Comparison of ENCODE assay signal across 8 mouse cellular contexts in the genomic region with DNA sequence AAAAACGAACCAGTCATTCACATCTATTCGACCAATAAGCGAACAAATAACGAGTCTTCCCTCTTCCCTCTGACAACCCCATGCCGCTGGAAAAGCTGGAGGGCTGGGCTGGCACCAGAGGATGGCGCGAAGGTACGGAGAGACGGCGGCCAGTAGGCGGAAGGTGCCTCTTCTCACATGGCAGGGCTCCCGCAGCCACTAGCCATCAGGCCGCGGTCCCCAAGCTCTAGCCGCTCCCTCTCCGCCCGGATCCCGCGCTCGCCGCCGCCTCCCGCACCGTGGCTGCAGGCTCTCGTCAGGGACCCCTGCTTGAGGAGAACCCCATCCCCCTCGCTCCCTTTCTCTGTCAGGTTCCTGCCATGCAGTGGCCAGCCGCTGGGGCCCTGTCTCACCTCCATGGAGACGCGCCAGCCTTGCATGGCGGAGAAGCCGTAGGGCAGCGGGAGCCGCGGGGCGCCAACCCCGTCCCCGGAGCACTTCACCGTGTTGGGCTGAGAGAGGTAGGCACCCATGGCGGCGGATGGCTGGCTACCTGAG. TPM values are rescaled to one million over a fixed set of nuclear protein-coding genes. Genes with fewer than 3 reads are reported as not detected.
A peak's percentile ranks its signal among the peaks of the same experiment; 100 is the strongest.
DNase-seq lines count a peak whose midpoint lies in the region; ATAC-seq and TF ChIP-seq lines count a peak whose summit lies in the region.

No protein-coding gene starts in this region.

- intact Hi-C loops in gastrocnemius, adult 2 months (cut with DNase I): loop anchor here (2.0 to 5.0 kb wide), 4 partner anchors 17 to 107 kb away; partner anchors contain the start of genes Gm9970, Gtf3c2, Nrbp1 and Zfp513
- intact Hi-C loops in gastrocnemius, postnatal 36 days (cut with DNase I): loop anchor here (2.0 to 5.0 kb wide), 2 partner anchors 21 to 107 kb away; partner anchors contain the start of genes Gm9970 and Nrbp1

- H3K36me3 ChIP-seq in E14TG2a.4 (ENCODE audit: insufficient read depth, low read length): peaks cover 13% of the 10 kb centered on the region; the same call in 1 of the 2 replicates
- H3K36me3 ChIP-seq in liver, adult 2 months (ENCODE audit: control insufficient read depth, insufficient read depth, low read length): no peaks in the 10 kb centered on the region
- no peaks in the 10 kb centered on the region for H3K36me3 ChIP-seq in midbrain, postnatal 0 days (ENCODE audit: insufficient read depth, low read length)

- peaks cover 10% of the 10 kb centered on the region; the same call in 1 of the 2 replicates for H3K79me2 ChIP-seq in liver, adult 2 months (ENCODE audit: control insufficient read depth, insufficient read depth, low read length)

- H3K4me1 ChIP-seq in E14TG2a.4 (replicated peaks; ENCODE audit: low read depth, low read length): peaks cover 35% of the 10 kb centered on the region
- H3K4me1 ChIP-seq in liver, adult 2 months (ENCODE audit: control insufficient read depth, insufficient read depth, low read length): peaks cover 10% of the 10 kb centered on the region
- H3K4me1 ChIP-seq in midbrain, postnatal 0 days (ENCODE audit: insufficient read depth, low read length): no peaks in the 10 kb centered on the region

- H3K4me3 ChIP-seq in gastrocnemius, adult 2 months: peak overlapping the region; percentile 98
- H3K4me3 ChIP-seq in E14TG2a.4 (replicated peaks; ENCODE audit: low read length): peak overlapping the region; percentile 100
- peak overlapping the region; percentile 76 for H3K4me3 ChIP-seq in liver, adult 2 months (ENCODE audit: insufficient read depth, low read depth, low read length)
- H3K4me3 ChIP-seq in midbrain, postnatal 0 days (ENCODE audit: low read depth, low read length): peak overlapping the region; percentile 98

- TF ChIP-seq CTCF in gastrocnemius, adult 2 months (IDR thresholded peaks at IDR 0.05): no peak
- no peak for TF ChIP-seq CTCF in E14TG2a.4 (conservative IDR thresholded peaks at IDR 0.05; ENCODE audit: low read length)
- TF ChIP-seq CTCF in liver, adult 2 months (IDR thresholded peaks at IDR 0.05; ENCODE audit: low read depth, low read length): no peak
- no peak; the same call in 1 of the 2 replicates for TF ChIP-seq CTCF in midbrain, postnatal 0 days (IDR thresholded peaks at IDR 0.05)

- peak overlapping the region; percentile 96 for H3K27ac ChIP-seq in gastrocnemius, adult 2 months
- peak overlapping the region; percentile 64 for H3K27ac ChIP-seq in liver, adult 2 months (replicated peaks; ENCODE audit: insufficient read depth, low read depth, low read length)
- peak overlapping the region; percentile 96 for H3K27ac ChIP-seq in midbrain, postnatal 0 days (ENCODE audit: low read depth, low read length)

- no peaks in the 10 kb centered on the region for H3K9me3 ChIP-seq in E14TG2a.4 (ENCODE audit: low read length)
- H3K9me3 ChIP-seq in midbrain, postnatal 0 days (ENCODE audit: low read length): no peaks in the 10 kb centered on the region

- peak overlapping the region; percentile 89 for H3K9ac ChIP-seq in liver, adult 2 months (ENCODE audit: low read depth, low read length)
- H3K9ac ChIP-seq in midbrain, postnatal 0 days (replicated peaks; ENCODE audit: low read length, poor library complexity, severe bottlenecking): peak overlapping the region; percentile 90

- peak; percentile 71 for ATAC-seq in midbrain, postnatal 0 days (ENCODE audit: low FRiP score)

- peak overlapping the region; percentile 78 for H3K4me2 ChIP-seq in midbrain, postnatal 0 days (ENCODE audit: low read depth, low read length, poor library complexity, severe bottlenecking)

- peak; percentile 76 for DNase-seq in gastrocnemius, adult 2 months
- no peak for DNase-seq in gastrocnemius, postnatal 36 days
- DNase-seq in embryo, embryonic 11.5 days (ENCODE audit: low read depth, low spot score): peak; percentile 38
- DNase-seq in heart, postnatal 4 days: peak; percentile 70
- DNase-seq in liver, adult 2 months (ENCODE audit: extremely low read depth, low read depth, low spot score): no peak
- DNase-seq in midbrain, postnatal 0 days (ENCODE audit: low spot score): peak; percentile 61
- no peak for DNase-seq in thymus, postnatal 14 days

- WGBS in liver, adult 2 months: under 1% methylated on average over 40 of the region's 40 CpGs
- under 1% methylated on average over 30 of the region's 40 CpGs for WGBS in midbrain, postnatal 0 days

- H3K27me3 ChIP-seq in E14TG2a.4 (ENCODE audit: insufficient read depth, low read length): no peaks in the 10 kb centered on the region
- H3K27me3 ChIP-seq in liver, adult 2 months (ENCODE audit: control insufficient read depth, insufficient read depth, low read length): no peaks in the 10 kb centered on the region
- H3K27me3 ChIP-seq in midbrain, postnatal 0 days (ENCODE audit: insufficient read depth, low read length): no peaks in the 10 kb centered on the region

- TF ChIP-seq POLR2A in liver, adult 2 months (IDR thresholded peaks at IDR 0.05; ENCODE audit: extremely low read depth, insufficient read depth, low read length): 0 out of 2 replicates have a peak, but pooled peaks have one; percentile 4

RNA-seq across cellular contexts. Expression of gene Ppm1g, which starts 0.5 kb away (rescaled TPM):
- 10 to 100 TPM; 41.1 to 45.7 TPM for total RNA-seq in gastrocnemius, adult 2 months (2021)
- total RNA-seq in gastrocnemius, postnatal 36 days (2021): 10 to 100 TPM; 33.9 to 47.2 TPM
- 10 to 100 TPM; 94.7 to 97.0 TPM for total RNA-seq in heart, postnatal 4 days (2021)
- 19.7 and 23.5 TPM in 2 replicates for total RNA-seq in liver, adult 2 months (2014; rRNA removed)
- 31.6 and 32.3 TPM in 2 replicates for polyA plus RNA-seq in liver, adult 2 months (2012; rRNA removed)
- 87.0 and 95.6 TPM in 2 replicates for total RNA-seq in midbrain, postnatal 0 days (2014; rRNA removed)
- polyA plus RNA-seq in midbrain, postnatal 0 days (2015; fragmentation: Nextera tagmentation; extraction: Ambion mirVana): 170 and 183 TPM in 2 replicates

RNA-seq across cellular contexts. Expression of gene Zfp513, which starts 17.9 kb away (rescaled TPM):
- total RNA-seq in gastrocnemius, adult 2 months (2021): 1 to 10 TPM; 6.2 to 7.1 TPM
- total RNA-seq in gastrocnemius, postnatal 36 days (2021): 1 to 10 TPM; 5.1 to 5.8 TPM
- 10 to 100 TPM; 13.7 to 14.4 TPM for total RNA-seq in heart, postnatal 4 days (2021)
- 3.1 and 4.2 TPM in 2 replicates for total RNA-seq in liver, adult 2 months (2014; rRNA removed)
- polyA plus RNA-seq in liver, adult 2 months (2012; rRNA removed): 17.6 and 27.6 TPM in 2 replicates
- total RNA-seq in midbrain, postnatal 0 days (2014; rRNA removed): 6.4 and 10.9 TPM in 2 replicates
- polyA plus RNA-seq in midbrain, postnatal 0 days (2015; fragmentation: Nextera tagmentation; extraction: Ambion mirVana): 11.1 and 13.0 TPM in 2 replicates

RNA-seq across cellular contexts. Expression of gene Nrbp1, which starts 20.7 kb away (rescaled TPM):
- total RNA-seq in gastrocnemius, adult 2 months (2021): 10 to 100 TPM; 51.3 to 58.5 TPM
- 10 to 100 TPM; 51.1 to 60.0 TPM for total RNA-seq in gastrocnemius, postnatal 36 days (2021)
- total RNA-seq in heart, postnatal 4 days (2021): 10 to 100 TPM; 88.1 to 90.0 TPM
- total RNA-seq in liver, adult 2 months (2014; rRNA removed): 43.8 and 51.5 TPM in 2 replicates
- 97.8 and 112 TPM in 2 replicates for polyA plus RNA-seq in liver, adult 2 months (2012; rRNA removed)
- 120 and 126 TPM in 2 replicates for total RNA-seq in midbrain, postnatal 0 days (2014; rRNA removed)
- 138 and 149 TPM in 2 replicates for polyA plus RNA-seq in midbrain, postnatal 0 days (2015; fragmentation: Nextera tagmentation; extraction: Ambion mirVana)

RNA-seq across cellular contexts. Expression of gene Gm9970, which starts 21.1 kb away (rescaled TPM):
- not detected for total RNA-seq in gastrocnemius, adult 2 months (2021)
- total RNA-seq in gastrocnemius, postnatal 36 days (2021): not detected
- not detected for total RNA-seq in heart, postnatal 4 days (2021)
- total RNA-seq in liver, adult 2 months (2014; rRNA removed): not detected in 2 replicates
- polyA plus RNA-seq in liver, adult 2 months (2012; rRNA removed): not detected in 2 replicates
- total RNA-seq in midbrain, postnatal 0 days (2014; rRNA removed): not detected in 2 replicates
- 0.34 and 0.93 TPM in 2 replicates for polyA plus RNA-seq in midbrain, postnatal 0 days (2015; fragmentation: Nextera tagmentation; extraction: Ambion mirVana)

RNA-seq across cellular contexts. Expression of gene Eif2b4, which starts 26.7 kb away (rescaled TPM):
- 10 to 100 TPM; 39.5 to 53.9 TPM for total RNA-seq in gastrocnemius, adult 2 months (2021)
- total RNA-seq in gastrocnemius, postnatal 36 days (2021): 10 to 100 TPM; 44.1 to 52.9 TPM
- 10 to 100 TPM; 38.6 to 39.4 TPM for total RNA-seq in heart, postnatal 4 days (2021)
- total RNA-seq in liver, adult 2 months (2014; rRNA removed): 18.5 and 18.7 TPM in 2 replicates
- polyA plus RNA-seq in liver, adult 2 months (2012; rRNA removed): 47.2 and 51.0 TPM in 2 replicates
- 29.7 and 34.0 TPM in 2 replicates for total RNA-seq in midbrain, postnatal 0 days (2014; rRNA removed)
- 84.3 and 93.4 TPM in 2 replicates for polyA plus RNA-seq in midbrain, postnatal 0 days (2015; fragmentation: Nextera tagmentation; extraction: Ambion mirVana)

Comparison
In these comparisons a context has a peak if more than half of its experiments do, and no peak if none do; other contexts are left out.
1. DNase-seq: peak in gastrocnemius, adult 2 months (single experiment), embryo, embryonic 11.5 days (single experiment), heart, postnatal 4 days (single experiment) and midbrain, postnatal 0 days (single experiment); none in gastrocnemius, postnatal 36 days (0 of 2), liver, adult 2 months (single experiment) and thymus, postnatal 14 days (single experiment).
2. Peak in every context shown above with its lines, with median percentiles within 50 percentile points of each other: H3K27ac ChIP-seq and H3K4me3 ChIP-seq.